Mouse (Mus musculus): ENCODE data around the gene Stam.

DNA sequence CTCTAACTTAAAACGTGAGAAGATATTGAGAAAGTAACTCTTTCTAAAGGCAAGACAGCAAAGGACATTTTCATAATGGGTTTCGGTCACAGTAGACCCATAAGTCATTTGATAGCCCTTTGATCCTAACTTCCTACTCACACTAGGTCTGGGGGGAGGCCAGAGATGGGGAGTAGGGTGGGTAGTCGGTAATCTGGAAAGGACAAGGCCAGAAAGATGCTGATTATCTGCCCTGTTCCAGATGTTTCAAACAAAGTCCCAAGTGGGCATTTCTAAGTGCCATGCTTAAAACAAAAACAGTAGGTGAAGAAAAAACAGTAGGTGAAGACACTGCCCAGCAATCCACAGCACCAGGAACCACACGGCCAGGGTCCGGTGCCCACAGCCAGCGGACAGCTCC lies 19.2 kb upstream of the Stam start:
- TF ChIP-seq POLR2A (IDR thresholded peaks at IDR 0.05; ENCODE audit: extremely low read depth, insufficient read depth, low read length) (no peak), CTCF (IDR thresholded peaks at IDR 0.05; ENCODE audit: low read depth, low read length) (no peak)
